Mouse (Mus musculus) heart, postnatal 10 days (tissue): ENCODE data around the gene Lrrc36. TPM values are rescaled to one million over a fixed set of nuclear protein-coding genes. Genes with fewer than 3 reads are reported as not detected.

Source experiments
- DNase-seq, 2 experiments: peaks; one replicate each; pipeline ENCODE4 v3.0.0; 2021
- intact Hi-C: fragments of 180-260 bp; cut with DNase I; formaldehyde crosslinking; loops from one replicate; pipeline ENCODE4 v1.15.1; 2025
- total RNA-seq, 2 experiments: library from RNA; stranded (reverse); gene quantifications; 2 replicates each; pipeline ENCODE4 v1.2.3; 2021

The Lrrc36 gene
- 1 to 10 TPM in 1 of 2 experiments, under 1 TPM in 1; 0.77 to 1.2 TPM for total RNA-seq

DNA sequence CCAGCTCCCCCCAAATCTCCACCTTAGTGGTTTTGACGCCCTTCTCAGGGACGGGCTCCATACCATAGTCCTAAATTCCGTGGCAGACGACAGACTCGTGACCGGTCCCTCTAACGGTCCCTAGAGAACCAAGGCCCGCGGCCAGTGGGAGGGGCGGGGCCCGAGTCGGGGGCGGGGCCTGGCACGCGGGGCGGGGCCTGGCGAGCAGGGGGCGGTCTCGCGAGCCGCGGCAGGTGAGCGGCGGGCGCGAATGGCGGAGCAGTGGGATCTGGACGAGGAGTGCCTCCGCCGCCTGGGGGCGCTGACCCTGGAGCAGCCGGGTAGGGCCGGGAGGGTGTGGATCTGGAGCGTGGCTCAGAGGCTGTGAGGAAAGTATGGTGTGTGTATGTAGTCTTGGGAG is at the start of gene Lrrc36, which contains the start of gene Kctd19:
TSS of gene Lrrc36 (plus strand) at position 181 of the 400 bp plus-strand sequence.
TSS of gene Kctd19 (minus strand) at position 112 of the 400 bp plus-strand sequence.
- intact Hi-C loops: loop anchor here (5.0 kb wide), 2 partner anchors 34 to 64 kb away; no protein-coding TSS in a partner anchor
- DNase-seq: peak; percentile 33 to 64

DNA sequence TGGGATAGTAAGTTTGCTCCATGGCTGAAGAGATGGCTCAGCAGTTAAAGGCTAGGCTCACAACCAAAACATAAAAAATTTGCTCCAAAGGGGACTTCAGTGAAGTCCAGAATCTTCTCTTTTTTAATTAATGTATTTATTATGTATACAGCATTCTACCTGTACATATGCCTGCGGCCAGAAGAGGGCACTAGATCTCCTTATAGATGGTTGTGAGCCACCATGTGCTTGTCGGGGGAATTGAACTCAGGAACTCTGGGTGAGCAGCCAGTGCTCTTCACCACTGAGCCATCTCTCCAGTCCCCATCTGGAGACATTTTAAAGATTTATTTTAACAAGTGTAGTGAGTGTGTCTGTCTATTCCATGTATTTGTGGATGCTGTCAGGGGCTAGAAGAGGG is 46.3 kb upstream of the Lrrc36 start:
- DNase-seq: no peak
- intact Hi-C loops: loop anchor here (5.0 kb wide), 1 partner anchor 170 kb away; no protein-coding TSS in a partner anchor

DNA sequence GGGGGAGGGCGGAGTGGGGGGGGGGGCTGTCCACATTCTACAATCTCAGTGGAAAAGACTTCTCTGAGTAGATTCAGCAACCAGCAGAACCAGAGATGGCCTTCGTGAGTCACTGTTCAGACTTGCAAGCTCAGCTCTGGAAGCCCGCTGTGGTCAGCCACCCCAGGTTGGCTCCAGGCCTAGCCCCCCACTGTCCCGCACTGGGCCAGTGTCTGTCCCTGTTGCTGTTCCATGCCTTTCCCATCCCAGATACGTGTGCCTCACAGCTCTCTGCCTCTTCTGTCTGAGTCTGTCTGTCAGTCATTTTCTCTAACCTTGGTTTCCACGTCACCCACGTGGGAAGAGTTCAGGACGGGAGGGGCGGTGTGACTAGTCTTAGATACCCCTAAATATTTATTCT is 40.9 kb upstream of the Lrrc36 start:
- intact Hi-C loops: no loop called here
- DNase-seq: no peak

DNA sequence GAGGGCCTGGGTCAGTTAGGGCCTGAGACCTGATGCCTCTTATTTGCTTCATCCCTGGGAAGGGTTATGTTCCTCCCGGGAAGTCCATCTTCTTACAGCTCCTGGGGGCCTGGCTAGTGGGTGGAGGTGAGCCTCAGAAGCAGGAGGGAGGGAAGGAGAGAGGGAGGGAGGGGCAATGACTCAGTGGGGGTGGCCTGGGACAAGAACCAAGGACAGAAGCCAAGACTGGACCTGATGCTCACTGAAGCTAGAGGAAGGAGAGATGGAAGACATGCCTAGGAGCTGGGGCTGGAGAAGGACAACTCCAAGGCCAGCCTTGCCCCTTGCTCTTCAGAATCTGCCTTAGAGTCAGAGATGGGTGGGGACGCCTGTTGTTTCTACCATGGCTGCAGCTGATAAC is 40.3 kb upstream of the Lrrc36 start, which contains the start of gene Plekhg4:
TSS of gene Plekhg4 (plus strand) at position 243 of the 400 bp plus-strand sequence.
- intact Hi-C loops: no loop called here
- no peak for DNase-seq

DNA sequence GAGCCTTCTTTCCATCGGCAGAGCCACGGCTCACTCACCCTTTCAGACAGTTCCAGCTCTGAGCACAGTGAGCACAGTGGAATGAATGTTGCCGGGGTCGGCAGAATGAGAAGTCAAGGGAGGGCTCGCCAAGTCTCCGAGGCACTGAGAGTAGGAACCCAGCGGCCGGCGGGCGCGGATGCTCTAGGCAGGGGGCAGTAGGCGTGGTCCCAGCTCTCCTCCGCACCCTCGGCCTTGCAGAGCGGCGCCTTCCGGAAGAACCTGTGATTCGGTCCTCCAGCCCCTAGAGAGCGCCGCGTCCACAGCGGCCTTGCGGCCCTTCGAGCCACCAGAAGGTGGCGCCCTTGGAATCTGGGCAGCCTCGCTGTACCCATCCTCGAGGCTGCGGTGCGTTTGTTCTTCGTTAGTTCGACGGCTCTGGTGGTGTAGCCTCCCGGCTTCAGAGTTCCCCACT is 38.8 kb upstream of the Lrrc36 start:
- DNase-seq: peak in 1 of 2 experiments; percentile 50
- intact Hi-C loops: no loop called here

DNA sequence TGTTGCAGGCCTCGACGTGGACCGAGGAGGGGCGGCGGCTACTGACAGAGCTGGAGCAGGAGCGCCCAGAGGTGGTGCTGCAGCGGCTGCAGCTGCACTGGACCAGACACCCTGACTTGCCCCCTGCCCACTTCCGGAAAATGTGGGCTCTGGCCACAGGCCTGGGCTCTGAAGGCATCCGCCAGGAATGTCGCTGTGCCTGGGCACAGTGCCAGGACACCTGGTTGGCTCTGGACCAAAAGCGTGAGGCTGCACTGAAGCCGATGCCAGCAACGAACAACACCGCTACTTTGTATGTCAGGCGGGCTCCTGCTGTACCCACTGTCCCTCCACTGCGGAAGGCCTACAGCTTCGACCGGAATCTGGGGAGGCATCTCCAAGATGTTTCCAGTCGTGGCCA is 34.7 kb upstream of the Lrrc36 start:
- peak; percentile 57 to 69 for DNase-seq
- intact Hi-C loops: no loop called here

DNA sequence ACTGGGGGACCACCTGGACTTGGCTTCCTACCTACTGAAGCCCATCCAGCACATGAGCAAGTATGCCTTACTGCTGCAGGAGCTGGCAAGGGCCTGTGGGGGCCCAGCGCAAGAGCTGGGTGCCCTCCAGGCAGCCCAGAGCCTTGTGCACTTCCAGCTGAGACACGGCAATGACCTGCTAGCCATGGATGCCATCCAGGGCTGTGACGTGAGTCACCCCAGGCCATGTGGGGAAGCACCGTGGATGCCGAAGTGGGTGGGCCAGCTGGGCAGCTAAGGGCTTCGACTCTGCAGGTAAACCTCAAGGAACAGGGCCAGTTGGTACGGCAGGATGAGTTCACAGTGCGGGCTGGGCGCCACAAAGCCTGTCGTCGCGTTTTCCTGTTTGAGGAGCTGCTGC is 33.1 kb upstream of the Lrrc36 start:
- intact Hi-C loops: no loop called here
- no peak for DNase-seq

DNA sequence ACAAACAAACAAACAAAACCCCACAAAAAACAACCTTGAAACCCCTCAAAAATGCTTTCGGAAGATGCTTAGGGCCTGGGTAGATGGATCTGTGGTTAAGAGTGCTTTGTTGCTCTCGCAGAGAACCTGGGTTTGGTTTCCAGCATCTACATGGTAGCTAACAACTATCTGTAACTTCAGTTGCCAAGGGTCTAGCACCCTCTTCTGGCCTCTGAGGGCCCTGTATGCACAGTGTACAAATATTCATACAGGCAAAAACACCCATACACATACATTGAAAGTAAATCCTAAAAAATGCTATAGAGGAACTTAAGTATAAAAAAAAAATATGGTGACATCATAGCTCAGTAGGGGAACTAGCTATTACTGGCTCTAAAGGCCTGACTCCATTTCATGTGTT is 29.3 kb upstream of the Lrrc36 start:
- intact Hi-C loops: no loop called here
- DNase-seq: no peak

DNA sequence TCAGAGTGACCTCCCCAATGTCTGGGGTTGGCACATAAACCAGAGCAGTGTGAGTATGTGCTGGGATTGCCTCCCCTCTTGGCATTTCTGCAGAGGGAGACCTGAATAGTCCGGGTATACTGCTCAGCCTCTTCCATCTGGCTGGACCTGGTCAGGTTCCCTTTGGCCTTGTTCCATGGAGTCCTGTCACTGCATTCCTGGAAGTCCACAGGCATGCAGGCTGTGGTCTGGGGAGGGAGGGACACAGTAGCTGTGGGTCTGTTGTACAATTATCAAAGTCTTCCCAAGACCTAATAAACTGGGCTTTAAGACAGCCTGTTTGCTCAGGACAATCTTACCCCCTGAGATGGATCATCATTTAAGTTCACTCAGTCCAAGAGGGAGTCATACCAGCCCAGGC is 26.2 kb upstream of the Lrrc36 start:
- intact Hi-C loops: no loop called here
- peak; percentile 56 to 67 for DNase-seq

DNA sequence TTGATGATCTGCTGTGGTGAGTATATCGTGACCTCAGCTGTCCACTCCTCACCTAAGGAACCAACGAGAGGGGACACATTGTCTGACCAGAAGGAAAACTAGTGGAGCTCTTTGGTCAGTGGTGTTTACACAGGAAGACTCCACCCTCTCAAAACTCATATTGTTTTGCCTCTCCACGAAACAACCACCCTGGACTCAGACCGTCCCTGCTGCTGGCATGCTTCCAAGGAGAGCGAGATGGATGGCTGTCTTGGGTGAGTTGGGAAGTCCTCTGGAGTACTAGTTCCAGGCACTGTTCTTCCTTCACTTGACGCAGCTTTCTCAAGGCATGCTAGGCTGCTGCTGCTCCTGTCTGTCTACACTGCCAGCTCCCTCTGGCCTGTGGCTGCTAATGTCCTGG is 24.3 kb upstream of the Lrrc36 start:
- DNase-seq: peak in 1 of 2 experiments; percentile 23
- intact Hi-C loops: no loop called here

DNA sequence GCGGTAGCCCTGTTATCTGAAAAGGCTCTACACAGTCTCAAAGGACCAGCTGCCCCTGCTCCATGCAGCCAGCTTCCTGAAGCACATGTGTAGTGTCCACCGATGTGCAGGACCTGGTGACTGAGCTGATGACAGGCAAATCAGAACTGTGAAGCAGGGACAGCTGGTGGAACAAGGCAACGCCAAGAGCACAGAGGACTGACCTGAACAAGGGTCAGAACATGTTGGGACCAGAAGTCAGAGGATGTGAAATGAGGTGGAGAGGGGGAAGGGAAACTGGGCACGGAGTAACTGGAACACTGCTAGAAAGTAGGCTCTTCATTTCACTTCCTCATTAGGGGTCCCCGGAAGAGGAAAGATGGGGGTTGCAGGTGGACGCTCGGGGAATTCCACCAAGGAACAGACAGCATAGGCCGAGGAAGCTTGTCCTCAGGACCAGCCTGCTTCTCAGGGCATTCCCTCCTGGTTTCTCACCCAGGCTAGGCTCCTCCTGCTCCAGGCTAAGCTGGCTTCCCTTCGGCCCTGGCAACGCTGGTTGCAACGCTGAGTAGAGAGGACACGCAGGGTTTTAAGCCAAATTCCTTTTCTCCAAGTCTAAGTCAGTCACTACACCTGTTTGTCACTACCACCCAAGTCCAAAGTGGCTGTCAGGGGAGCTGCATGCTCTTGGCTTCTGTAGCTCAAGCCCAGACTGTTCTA is 20.1 kb upstream of the Lrrc36 start:
- peak; percentile 48 to 54 for DNase-seq
- intact Hi-C loops: no loop called here

DNA sequence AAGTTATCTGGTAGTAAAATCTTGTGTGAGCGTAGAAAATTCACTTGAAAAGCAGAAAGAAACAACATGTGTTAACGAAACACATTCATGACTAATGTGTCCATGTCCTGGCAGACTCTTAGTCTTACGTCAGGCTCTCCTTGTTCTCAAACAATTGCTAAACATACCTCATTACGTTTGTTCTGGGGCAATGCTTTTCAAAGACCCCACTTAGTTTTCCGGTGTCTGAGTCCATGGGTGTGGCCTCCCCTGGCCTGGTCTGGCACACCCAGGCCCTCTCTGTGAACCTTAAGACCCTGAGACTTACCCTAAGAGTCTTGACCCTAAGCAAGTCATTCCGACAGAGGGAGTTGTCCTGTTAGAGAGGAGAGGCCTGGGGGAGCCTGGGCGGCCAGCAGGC is 19.5 kb upstream of the Lrrc36 start:
- no peak for DNase-seq
- intact Hi-C loops: no loop called here

DNA sequence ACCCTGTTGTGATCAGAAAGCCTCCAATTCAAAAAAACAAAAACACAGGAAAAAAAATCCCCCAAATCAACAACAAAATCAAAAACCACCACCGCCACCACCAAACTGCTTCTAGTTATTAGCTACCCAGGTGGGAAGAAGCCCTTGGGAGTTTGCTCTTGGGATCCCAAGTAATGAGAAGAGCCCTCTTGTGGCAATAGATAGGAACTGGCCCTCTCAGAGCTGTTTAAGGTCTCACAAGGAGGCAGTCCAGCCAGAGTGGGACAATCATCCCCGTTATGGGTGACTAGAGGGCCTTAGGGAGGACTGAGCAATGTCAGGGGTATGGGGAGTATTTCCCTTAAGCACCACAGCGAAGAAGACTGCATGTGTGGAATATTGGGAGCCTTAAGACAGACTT is 15.6 kb upstream of the Lrrc36 start:
- DNase-seq: peak; percentile 59 to 63
- intact Hi-C loops: loop anchor here (1.0 kb wide), 1 partner anchor 37 kb away; no protein-coding TSS in a partner anchor

DNA sequence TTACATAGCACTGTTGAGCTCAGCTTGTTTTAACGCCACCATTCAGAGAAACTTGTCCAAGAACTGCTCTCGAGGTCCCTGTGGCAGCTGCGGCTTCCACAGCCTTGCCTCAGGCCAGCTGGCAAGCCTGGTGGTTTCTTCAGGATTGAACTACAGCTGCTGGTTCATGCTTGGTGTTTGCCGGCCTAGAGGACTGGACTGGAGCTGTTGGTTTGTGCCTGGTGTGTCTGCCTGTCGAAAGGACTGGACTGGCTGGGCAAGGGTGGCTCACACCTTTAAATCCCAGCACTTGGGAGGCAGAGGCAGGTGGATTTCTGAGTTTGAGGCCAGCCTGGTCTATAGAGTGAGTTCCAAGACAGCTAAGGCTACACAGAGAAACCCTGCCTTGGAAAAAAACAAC is 13.4 kb upstream of the Lrrc36 start:
- intact Hi-C loops: no loop called here
- no peak for DNase-seq

DNA sequence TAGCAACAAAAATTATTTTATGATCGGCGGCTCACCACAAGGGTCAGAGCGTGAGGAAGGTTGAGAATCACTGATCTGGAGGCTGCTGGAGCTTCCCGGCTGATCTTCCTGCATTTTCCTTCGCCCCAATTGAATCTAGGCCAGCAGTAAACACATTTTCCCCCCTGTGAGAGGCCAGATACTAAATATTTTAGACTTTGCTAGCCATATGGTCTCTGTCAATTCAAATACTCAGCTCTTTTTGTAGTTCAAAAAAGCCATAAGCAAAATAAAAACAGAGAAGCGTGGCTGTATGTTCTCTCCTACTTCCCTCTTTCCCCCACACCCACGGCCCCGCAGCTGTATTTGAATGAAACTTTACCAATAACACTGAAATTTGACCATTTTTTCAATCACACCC is 9.9 kb upstream of the Lrrc36 start:
- intact Hi-C loops: no loop called here
- DNase-seq: no peak

DNA sequence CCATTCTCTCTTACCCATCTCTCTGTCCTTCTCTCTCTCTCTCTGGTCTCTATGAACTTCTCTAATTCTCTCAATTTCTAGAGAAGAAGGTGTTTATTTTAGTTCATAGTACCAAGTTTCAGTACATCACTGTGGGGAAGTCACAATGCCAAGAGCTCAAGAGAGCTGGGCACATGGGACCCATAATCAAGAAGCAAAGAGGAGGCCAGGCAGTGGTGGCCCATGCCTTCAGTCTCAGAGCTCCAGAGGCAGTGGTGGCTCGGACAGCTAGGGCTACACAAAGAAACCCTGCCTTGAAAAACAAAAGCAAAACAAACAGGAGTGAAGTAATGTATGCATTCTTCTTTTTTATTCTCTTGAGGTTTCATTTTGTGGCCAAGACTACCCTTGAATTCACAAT is 8.9 kb upstream of the Lrrc36 start:
- intact Hi-C loops: no loop called here
- DNase-seq: no peak

DNA sequence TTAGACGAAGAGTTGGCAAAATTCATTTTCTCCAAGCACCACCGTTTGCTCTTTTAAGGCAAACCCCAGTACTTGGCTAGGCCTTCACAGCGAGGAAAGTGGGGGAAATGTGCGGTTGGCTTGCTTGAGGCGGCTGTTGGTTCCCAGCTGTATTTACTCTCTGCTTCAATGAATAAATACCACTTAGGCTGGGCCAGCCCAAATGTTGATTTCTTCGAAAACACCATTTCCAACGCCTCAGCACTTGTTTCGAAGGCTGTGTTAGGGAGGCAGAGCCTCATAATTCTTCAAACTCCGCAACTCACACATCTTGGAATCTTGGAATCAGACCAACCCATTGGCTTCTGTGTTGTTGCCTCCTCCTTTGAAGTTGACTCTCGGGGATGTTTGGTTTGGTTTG is 7.0 kb upstream of the Lrrc36 start:
- no peak for DNase-seq
- intact Hi-C loops: no loop called here

DNA sequence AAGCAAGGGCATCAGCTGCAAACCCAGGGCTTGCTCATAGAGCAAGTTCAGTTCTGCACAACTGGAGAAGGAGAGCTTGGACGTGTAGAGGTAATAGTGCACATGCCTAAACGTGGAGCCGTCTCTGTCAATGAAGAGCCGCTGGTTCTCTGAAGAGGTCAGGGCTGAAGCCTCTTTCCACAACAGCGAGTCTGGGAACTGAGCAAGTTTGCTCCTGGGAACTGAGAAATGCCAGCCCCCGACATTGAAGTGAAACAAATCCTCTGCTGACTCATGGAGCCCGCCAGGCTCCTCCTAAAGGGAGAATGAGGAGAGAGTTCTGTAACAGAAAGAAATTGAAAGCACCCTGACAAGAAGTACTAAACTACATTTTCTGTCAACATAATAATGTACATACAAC is 5.0 kb upstream of the Lrrc36 start:
- DNase-seq: no peak
- intact Hi-C loops: no loop called here

DNA sequence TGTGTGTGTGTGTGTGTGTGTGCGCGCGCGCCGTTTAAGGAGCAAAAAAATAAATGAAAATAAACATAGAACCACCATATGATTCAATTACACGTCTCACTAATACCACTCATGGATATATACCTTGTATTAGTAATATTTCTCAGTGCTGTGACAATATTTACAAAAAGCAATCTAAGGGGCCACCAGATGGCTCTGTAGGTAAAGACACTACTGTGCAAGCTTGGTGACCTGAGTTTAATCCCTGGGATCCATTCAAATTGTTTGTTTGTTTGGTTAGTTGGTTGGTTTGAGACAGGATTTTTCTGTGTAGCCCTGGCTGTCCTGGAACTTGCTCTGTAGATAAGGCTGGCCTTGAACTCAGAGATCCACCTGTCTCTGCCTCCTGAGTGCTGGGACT is 3.4 kb upstream of the Lrrc36 start:
- intact Hi-C loops: loop anchor here (5.0 kb wide), 2 partner anchors 37 to 67 kb away; no protein-coding TSS in a partner anchor
- no peak for DNase-seq

DNA sequence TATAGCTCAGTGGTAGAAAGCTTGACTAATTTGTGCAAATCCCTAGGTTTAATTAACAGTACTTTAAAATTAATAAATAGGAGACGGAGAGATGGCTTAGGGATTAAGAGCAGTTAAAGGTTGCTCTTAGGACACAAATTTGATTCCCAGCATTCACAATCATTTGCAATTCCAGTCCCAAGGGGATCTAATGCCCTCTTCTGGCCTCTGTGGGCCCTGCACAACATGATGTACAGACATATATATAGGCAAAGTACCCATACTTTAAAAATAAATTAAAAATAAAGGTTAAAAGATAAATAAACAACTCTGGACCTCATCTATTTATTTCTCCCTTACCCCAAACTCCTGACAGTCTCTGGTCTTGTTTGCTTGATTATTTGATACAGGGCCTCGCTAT is 5.6 kb downstream of the Lrrc36 start:
- no peak for DNase-seq
- intact Hi-C loops: no loop called here

DNA sequence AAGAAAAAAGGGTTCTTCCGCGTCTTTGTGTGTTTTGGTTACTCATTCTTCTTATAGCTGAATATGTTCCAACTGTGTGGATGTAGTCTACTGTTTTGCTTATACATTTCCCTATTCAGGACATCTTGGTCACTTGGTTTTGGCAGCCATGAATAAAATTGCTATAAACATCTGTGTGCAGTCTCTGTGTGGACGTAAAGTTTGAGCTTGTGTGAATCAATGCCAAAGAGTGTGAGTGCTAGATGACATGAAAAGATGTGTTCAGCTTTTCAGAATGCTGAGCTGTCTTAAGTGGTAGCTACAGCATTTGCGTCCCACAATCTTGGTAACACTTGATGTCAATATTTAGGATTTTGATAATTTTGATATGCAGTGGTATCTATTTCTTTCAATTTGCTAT is 6.4 kb downstream of the Lrrc36 start:
- intact Hi-C loops: no loop called here
- no peak for DNase-seq

DNA sequence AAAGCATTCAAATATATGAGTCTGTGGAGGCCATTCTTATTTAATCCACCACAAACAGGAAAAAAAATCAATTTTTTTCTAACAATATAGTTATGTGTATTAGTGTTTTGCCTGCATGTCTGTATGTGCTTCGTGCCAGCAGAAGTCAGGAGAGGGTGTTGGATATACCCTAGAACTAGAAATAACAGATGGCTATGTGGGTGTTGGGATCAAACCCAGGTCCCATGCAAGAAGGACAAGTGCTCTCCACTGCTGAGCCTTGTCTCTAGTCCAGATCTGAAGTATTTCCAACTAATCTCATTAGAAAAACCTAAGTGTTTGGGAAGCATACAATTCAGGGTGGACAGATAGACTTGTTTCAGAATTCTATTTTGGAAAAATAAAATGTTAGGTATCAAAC is 8.6 kb downstream of the Lrrc36 start:
- intact Hi-C loops: no loop called here
- DNase-seq: no peak

DNA sequence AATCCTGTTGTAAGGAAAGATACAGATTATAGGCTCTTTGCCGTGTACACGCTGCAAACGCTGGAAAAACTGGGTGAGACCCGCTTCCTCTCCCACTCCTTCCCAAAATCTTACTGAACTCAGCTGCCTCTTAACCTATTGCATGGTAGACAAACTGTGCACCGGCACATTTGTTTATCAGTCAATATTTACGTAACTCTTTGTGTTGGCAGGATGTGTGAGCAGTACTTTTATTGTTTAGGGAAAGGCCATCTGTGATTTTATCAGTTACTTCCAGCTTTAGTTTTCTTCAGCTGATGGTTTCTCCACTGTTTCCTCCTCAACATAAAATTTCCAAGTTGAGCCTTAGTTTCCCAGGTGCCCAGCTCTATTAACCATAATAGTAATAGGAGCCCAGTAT is 13.5 kb downstream of the Lrrc36 start:
- DNase-seq: no peak
- intact Hi-C loops: no loop called here
